Mouse (Mus musculus) c-Kit-positive CD71-negative TER-119-negative erythroid progenitor cells, embryonic 14.5 days (primary cell): ENCODE measurements around the gene Hoxd12.

ENCODE experiments used
- DNase-seq: peaks from one replicate; pipeline ENCODE4 v3.0.0-alpha.2; 2013; ENCODE audit warnings: low read depth

Hoxd12 gene

DNA sequence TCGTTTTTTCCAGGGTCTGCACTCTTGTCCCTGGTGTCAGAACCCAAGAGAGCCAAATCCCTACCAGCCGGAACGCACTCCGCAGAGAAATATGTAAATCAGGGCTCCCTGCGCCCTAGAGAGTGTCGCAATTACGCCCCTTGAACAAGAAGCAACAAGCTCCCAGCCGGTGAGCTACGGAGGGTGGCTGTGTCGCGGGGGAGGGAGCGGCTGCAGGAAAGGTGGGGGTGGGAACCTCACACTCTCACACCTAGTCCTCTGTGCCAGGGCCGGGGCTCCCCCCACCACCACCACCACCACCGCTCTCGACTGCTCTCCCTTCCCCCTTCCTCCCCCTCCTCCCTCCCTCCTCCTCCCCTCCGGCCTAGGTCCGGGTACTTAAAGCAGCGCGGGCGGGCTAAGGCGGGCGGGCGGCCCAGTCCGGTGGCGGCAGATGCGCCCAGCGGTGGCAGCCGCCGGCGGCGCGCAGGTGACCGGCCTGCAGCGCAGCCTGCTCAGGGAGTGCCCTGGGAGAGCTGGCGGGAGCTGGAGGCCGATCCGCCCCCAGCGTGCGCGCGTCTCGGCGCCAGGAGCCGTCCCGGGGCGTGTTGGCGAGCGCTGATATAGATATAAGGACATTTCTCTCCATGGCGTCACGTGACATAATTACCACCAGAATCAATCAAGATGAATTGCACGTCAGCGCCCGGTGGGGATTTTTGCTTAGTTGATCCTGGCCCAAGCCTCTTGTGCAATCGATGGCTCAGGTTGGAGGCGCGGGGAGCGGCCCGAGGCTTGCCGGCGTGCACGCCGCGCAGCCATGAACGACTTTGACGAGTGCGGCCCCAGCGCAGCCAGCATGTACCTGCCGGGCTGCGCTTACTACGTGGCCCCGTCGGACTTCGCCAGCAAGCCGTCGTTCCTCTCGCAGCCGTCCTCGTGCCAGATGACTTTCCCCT is 7.0 kb downstream of the Hoxd12 start:
- DNase-seq, result no peak

DNA sequence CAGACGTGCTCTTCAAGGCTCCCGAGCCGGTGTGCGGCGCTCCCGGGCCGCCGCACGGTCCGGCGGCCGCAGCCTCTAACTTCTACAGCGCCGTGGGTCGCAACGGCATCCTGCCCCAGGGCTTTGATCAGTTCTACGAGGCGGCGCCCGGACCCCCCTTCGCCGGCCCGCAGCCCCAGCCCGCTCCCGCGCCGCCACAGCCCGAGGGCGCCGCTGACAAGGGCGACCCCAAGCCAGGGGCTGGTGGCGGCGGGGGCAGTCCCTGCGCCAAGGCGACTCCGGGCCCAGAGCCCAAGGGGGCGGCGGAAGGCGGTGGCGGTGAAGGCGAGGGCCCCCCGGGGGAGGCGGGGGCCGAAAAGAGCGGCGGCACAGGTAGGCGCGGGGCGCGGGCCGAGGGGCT is 8.0 kb downstream of the Hoxd12 start:
- DNase-seq, result no peak

DNA sequence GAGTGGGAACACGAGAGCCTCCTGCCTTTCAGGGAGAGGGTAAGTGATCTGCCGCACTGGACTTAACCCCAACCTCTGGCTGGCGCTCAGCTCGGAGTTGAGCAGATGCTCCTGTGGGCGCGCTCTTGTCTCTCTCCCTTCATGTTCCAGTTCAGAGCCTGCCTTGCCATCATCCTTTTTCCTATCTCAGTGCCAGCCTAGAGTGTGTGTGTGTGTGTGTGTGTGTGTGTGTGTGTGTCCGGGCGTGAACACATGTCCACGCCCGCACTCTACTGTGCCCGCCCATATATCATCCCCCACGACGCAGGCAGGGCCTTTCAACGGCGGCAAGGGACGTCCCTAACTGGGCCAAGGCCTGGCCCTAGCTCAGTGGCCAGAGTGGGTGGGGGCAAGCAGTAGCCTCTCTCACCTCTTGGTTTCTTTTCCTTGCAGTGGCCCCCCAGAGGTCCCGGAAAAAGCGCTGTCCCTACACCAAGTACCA is 8.7 kb downstream of the Hoxd12 start:
- no peak for DNase-seq

DNA sequence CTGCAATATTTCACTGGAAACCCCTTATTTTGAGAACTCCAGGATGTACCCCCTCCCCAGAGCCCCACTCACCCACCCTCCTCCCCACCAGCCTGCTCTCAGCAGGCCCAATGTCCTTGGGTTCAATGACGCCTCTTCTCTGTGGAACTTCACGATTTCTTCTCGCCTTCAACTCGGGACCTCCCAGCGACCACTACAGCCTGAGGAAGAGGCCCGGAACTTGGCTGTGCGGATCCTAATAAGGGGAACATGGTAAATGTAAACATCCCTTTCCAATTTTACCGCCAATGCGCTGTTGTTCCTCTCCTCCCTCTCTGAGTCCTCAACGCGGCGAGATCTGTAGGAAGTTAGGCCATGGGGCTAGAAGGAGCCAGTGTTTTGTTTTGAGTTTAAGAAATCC is 9.3 kb downstream of the Hoxd12 start:
- no peak for DNase-seq

DNA sequence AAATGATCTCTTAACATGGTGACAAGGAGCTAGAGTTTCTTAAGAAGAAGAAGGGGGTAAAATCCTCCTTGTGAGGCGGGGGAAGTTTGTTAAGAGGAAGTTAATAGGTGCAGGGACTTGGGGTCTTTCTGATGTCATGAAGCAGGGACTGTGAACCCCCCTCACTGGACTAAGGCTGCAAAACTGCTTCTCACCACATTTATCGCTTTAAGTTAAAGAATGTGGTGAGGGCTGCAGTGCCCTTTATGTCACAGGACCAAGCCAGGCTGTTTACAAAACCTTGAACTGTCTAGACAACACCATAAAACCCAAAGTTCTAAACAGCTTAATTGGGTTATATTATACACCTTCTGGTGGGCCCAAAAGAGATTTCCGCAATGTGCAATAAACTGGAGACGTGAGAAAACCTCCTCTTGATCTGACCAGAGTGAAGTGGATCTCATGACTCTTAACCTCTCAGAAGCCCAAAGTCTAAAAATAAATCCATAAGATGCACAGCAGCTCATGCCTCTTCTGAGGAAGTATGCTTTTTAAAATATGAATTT is 10.3 kb downstream of the Hoxd12 start:
- no peak for DNase-seq

DNA sequence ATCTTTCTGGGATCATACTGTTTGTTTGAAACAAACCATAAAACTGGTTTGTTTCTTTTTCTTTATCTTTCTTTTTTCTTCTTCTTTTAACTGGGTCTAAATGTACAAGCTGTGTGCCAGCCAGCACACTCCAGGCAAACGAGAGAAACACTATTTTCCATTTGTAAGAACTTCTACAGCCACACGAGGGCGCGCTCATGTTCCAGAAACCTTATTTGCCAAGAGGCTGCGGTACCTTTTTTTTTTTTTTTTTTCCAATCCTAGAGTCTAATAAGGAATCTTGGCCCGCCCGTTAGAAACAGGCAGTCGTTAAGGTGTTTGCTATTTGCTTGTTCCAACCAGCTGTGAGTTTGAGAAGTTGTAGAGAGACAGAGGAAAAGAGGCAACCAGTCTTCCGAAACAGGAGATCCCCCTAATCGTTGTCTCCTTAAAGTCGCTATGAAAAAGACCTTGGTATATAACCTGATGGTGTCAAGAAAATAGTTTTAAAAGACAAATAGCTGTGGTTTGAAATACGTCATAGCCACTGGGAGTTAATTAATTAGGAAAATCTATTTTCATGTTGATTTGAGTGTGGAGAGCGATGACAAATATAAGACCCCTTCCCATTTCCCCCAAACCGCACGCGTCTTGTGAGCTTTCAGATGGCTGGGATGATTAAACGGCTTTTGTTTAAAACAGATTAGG is 11.6 kb downstream of the Hoxd12 start:
- DNase-seq, result no peak

DNA sequence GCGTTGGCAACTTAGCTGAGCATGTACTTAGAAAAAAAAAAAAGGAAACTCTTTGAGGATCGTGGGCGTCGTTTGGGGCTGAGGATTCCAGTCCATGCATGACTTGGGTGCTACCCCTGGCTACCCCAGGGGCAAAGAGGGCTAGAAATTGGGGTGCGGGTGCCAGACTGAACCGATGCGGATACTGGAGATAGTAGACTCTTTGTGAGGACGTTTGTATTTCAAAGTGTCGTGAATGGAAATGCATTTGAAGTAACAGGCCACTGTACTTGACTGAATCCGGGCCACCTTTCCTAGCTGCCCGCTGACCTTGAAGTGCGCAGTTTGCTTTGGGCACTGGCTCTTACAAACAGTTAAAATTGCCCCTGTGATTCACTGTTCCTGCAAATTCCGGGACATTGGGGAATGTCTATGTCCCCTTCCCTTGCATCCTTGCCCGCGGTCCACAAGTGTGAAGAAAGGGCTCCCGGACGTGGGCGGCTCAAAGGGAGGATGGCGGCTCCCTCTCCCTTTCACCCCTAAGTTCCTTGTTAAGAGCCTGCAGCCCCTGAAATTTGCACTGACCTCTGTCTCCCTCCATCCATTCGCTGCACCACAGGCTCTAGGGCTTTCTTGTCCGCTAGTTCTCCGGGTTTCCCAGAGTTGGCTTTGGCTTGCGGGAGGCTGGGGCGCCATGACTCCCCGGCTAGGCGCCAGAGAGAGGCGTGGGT is 12.3 kb downstream of the Hoxd12 start:
- no peak for DNase-seq

DNA sequence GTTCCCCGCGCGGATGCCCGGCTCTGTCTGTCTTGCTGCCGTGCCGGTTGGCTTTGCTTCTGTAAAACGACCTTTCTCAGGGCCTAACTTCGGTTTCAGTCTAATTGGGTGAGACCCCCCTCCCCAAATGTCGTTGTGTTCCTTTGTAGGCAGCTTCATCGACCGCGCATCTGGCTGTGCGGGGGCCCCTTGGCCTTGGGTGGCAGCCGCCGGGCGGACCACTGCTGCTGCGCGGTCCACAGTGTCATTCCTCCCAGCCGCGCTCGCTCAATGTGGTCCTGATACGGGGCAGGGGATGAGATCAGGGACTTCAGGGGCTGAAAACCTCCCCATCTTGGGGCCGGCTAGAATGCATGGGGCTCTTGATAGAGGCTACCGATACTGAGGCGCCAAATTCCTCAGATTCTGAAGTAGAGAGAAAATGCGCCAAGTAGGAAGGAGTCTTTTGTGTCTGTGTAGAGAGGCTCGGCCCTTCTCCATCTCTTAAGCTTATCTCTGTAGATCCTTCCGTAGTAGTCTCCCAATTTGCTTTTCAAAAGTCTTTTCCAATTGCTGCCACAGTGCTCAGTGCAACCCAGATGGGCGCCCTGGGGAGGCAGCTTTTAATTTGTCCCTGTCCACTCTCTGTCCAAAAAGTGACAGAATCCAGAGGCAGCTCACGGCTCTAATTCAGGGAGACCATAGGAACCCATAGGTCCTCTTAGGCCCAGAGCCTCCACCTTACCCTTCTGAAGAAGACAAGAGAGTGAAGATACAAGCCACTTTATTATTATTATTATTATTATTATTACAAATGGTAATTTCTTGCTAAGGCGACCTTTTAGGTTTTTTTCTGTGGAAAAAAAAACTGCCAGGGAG is 13.1 kb downstream of the Hoxd12 start:
- DNase-seq, result no peak

DNA sequence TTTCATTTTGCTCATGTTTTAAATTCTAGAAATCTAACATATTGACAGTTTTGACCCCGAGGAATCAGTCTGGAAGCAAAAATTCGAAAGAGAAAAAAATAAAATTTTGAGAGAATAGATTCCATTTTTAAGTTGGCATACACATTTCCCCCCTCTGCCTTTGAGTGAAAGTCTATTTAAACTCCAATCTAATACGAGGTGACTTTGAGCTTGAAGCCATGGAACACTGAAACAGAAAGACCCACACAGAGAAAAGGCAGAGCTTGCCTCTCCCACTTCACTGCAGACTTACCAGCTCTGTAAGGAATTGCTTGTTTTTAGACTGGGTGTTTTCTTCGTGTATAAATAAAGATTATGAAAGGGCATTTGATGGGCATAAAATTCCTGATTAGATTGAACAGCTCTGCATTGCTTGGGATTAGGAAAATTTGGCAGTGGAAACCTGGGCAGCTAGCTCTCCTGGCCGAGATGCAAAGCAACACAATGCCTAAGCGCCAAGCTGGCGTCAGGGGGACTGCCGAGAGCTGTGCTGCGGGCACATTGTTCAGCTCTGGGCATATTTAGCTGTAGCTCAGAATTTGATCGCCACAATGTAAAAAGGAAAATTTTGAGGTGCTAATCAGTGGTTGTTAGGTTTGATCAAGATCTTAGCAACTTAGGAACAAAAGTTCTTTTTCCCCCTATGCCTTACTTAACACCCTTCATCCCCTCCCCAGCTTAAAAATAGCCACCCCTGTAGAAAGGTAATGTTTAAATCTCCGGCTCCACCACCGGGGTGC is 14.2 kb downstream of the Hoxd12 start:
- no peak for DNase-seq

DNA sequence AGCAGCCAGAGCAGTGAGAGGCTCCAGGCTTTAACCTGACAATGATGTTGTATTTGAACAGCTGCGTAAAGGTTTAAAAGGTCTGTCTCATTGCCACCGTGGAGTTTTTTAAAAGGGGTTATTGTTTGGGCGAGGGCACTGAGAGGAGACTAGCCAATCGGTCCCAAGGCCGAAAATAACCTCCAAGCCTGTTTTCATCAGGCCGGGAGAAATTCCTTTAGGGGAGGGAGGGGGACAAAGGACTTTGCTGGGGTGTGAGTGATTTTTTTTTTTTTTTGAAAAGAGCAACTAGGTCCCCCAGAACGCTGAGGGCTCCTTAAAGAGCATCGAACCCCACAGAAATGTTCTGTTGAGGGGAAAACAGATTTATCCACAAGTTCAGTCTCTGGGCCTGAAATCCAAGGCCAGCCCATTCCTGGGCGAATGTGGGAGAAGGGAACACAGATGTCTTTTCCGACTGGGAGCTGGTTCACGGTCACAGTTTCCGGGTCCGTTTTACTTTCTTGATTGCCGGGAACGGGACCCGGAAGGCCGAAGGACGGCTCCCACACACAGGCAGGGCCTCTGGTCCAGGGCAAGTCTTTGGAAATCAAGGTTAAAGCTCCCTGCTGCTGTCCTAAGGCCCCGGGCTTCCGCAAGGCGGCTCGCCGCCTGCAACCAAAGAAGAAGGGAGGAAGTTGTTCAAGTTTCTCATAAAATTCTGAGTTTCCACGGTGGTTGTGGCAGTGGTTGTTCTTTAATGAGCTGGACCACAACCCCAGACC is 14.9 kb downstream of the Hoxd12 start:
- no peak for DNase-seq

DNA sequence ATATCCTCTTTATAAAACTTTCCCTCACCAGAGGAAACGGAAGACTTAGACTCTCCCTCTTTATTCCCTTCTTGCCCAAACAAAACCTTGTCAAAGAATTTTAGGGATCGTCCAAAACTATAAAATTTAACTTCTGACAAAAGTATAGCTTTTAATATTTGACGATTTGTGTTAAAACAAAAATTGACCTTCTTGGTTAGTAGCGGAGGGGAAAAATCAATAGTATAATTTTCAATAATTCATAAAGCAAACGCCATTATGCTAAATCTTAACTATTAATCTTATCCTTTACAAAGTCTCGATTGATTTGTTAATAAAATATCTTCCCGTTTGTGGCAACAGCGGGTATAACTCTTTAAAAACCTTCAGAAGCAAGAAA is 15.5 kb downstream of the Hoxd12 start:
- no peak for DNase-seq

DNA sequence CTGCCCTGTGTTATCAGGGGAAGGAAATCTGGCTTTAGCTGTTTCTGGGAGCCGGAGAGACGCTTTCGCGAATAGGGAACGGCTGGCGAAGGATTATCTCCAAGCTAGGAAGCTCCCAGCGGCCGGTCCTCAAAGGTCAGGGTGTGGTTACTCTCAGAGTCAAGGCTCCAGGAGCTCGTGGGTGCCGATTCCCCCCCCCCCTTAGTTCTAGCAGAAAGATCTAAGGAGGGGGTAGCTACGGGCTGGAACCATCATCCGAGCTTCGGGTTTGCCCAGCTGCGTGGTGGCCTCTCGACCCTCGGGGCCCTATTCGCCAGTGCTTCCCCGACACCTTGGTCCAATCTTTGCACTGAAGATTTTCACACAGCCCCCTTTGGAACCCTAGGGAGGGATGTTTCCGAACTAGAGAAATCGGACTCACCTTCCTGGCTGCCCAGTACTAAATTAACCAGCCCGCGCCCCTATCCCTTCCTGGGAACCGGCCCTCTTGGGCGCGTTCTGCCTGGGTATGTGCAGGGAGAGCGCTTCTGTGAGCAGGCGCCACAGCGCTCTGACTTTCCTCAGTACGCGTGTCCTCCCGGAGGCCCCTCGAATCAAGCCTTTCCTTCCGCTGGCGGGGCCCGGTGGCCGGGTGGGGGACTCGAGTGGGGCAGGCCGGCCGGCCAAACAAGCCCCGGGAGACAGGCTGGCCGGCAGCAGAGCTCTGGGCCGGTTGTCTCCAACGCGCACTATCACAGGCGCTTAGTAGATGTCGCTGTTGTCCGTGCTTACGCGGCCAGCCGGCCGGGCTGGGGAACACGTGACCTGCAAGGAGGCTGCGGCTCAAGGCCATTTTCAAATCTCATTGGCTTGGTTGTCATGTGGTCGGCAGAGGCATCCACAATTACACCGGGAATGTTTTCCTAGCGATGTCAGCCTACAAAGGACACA is 16.5 kb downstream of the Hoxd12 start, which contains the start of gene Hoxd10:
Gene Hoxd10, plus strand, starts transcription at position 903 of the 930 bp plus-strand sequence.
- no peak for DNase-seq

DNA sequence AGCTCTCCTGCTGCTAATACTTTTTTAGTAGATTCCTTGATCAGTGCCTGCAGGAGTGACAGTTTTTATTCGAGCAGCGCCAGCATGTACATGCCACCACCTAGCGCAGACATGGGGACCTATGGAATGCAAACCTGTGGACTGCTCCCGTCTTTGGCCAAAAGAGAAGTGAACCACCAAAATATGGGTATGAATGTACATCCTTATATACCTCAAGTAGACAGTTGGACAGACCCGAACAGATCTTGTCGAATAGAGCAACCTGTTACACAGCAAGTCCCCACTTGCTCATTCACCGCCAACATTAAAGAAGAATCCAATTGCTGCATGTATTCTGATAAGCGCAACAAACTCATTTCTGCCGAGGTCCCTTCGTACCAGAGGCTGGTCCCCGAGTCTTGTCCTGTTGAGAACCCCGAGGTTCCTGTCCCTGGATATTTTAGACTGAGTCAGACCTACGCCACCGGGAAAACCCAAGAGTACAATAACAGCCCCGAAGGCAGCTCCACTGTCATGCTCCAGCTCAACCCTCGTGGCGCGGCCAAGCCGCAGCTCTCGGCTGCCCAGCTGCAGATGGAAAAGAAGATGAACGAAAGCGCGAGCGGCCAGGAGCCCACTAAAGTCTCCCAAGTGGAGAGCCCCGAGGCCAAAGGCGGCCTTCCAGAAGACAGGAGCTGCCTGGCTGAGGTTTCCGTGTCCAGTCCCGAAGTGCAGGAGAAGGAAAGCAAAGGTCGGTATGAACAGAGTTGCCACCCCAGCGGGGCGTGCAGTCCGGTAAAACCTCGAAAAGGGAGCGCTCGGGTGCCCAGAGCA is 17.4 kb downstream of the Hoxd12 start:
- DNase-seq, result no peak

DNA sequence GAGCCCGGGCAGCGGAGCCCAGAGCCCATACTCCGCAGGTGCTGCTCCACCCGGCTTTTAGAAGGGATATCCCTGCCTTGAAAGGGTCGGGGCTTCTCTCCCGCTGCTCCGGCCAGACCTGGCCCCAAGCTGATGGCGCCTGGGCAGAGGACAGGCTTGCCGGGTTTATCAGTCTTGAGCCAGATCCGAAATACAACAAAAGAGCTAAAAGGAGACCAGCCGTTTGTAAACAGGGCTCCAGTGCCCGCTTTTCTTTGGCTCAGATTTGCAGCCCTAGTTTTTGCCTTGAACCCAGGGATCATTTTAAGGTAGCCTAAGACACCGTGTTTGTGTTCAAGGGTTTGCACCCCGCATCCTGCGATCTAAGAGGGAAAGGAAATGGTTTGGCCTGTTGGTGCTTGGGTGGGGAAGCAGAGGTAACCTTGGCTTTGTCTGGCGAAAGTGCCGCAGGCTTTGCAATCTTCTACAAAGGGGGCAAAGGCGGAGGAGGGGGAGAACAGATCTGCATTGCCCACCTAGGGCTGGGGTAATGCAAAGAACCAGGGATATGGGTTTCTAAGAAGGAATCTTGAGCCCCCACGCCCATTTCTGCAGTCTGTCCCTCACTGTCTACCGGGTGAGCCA is 18.1 kb downstream of the Hoxd12 start:
- no peak for DNase-seq

DNA sequence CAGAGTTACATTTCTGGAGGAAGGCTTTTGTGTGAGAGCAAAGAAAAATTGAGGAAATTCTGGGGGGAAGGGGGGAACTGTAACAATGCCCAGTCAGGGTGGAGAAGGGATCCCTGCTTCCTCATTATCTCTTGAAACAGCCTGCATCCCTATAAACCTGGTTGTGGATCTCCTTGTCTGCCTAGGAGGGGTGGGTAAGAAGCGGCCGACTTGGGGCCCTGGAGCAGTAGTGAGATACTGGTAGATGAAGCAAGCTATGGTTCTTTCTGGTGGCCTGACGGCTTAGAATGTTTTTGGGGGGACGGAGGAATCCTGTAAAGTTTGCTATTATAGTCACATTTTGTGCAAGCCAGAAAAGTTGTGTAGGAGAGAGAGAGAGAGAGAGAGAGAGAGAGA is 18.6 kb downstream of the Hoxd12 start:
- no peak for DNase-seq

DNA sequence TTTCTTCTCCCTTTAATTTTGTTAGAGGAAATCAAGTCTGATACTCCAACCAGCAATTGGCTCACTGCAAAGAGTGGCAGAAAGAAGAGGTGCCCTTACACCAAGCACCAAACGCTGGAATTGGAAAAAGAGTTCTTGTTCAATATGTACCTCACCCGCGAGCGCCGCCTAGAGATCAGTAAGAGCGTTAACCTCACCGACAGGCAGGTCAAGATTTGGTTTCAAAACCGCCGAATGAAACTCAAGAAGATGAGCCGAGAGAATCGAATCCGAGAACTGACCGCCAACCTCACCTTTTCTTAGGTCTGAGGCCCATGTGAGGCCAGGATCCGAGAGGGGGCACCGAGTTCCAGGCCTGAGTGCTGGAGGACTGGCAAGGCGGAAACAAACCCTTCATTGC is 19.3 kb downstream of the Hoxd12 start:
- peak; percentile 44 for DNase-seq

DNA sequence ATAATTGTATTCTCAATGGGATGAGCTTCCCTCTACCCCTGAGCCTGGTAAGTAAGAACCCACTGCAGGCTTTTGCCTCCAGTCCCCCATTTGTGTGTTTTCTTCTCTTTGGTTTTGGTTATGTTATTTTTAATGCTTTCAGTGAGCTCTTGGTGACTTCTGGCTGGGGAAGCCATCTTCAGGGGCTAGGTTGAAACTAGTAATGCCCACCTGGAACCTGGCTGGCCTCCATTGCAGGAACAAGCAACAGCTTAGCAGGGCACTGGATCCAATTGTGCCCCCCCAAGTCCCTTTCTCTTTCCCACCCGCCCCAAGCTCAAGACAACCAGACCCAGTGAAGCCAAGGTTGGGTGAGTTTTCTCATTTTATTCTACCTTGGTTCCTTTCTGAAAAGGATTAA is 20.6 kb downstream of the Hoxd12 start:
- no peak for DNase-seq
